Mouse (Mus musculus) brain, adult 2 months (tissue): ENCODE data around the gene Olfr1232.

Experiments
- DNase-seq: peaks from one replicate; pipeline ENCODE4 v3.0.0; 2011; ENCODE audit warnings: low read depth, low spot score

Gene Olfr1232

DNA sequence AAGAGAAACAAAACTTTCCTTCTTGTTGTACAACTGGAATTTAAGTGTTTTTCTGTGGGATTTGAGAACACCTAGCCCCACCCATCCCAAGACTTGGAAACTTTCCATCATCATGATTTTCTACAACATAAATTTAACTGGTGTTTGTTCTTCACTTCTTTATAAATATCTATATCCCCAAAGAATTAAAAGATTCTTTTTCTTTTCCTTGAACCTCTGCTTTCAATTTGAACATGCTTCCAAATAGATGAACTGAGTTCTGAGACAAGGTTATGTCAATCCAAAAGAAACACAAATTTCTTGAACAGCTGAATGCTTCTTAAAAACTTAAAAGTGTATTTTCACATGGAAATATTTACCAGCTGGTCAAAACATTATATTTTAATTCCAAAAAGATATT is at the start of gene Olfr1232:
Olfr1232 (minus strand) TSS at position 101 of the 400 bp plus-strand sequence.
- DNase-seq = no peak

DNA sequence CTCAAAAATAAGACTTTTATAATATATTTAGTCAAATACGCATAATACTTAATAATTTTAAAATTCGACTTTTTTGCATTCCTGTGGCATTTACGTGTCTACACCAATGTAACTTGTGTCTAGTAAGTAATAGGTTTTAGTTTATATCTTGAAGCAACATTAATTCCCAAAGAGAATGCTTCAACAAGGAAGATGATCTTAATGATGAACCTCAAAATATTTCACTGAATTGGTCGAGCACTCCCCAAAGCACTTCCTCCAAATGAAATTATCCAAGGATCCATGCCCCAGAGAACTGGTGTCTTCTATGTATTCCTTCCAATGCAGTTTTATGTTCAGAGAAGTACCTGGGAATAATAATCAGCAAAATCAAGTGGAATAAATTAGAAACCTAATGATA is 35.3 kb upstream of the Olfr1232 start, which contains the start of gene Olfr1234:
Olfr1234 (minus strand) TSS at position 101 of the 400 bp plus-strand sequence.
- DNase-seq = no peak

DNA sequence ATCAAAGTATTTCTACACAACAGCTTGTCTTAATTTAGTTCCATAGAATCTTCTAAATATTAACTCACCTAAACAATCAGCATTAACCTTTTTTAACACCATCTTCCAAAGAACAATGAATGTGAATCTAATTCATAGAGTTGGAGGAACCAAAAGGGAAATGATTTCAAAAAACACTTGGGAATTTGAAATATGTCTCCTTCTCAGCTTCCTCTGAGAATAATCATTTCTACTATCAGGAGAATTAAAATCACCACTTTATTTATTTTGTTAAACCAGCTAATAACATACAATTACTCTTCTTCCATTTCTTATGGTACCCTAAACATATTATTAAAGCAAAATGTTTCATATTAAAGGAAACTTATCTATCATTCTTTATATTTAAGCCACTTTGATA is 12.8 kb upstream of the Olfr1232 start, which contains the start of gene Olfr1233:
Olfr1233 (minus strand) TSS at position 101 of the 400 bp plus-strand sequence.
- no peak for DNase-seq

DNA sequence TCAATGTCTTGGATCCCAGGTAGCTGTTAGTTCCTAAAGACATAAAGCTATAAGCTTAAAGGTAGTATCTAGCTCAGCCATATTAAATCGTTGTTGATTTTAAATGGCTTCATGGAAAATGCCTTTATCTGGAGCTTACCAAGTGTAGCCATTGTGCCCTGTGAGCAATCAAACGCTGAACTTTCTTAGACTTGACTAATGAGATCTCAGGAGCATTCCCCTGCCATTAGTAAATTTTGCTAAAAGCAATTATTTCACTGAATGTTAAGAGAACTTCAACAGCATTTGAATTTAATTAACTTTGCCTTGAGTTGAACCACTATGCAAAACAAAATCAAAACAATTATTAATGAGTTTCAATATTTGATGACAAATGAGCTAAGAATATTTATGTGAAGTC is 22.5 kb downstream of the Olfr1232 start, which contains the start of gene Olfr1231:
Olfr1231 (minus strand) TSS at position 101 of the 400 bp plus-strand sequence.
- peak; percentile 1 for DNase-seq

DNA sequence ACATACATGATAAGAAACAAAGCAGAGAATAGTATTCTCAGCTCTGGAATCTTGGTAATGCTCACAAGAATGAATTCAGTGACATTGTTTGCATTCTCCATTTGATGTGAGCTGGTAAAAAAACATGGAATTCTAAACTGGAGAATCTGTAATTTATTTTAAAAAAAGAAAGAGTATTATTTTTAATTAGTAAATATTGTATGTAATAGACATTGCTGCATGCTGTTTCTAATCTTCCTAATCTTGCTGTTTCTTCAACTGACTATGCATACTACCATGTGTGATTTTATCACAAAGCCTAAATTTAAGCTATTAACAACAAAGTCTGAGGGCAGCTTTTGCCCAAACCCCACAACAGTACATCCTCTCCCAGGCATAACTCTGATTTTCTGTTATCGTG is 32.3 kb downstream of the Olfr1232 start, which contains the start of gene Olfr1230:
Olfr1230 (minus strand) TSS at position 101 of the 400 bp plus-strand sequence.
- DNase-seq = no peak

DNA sequence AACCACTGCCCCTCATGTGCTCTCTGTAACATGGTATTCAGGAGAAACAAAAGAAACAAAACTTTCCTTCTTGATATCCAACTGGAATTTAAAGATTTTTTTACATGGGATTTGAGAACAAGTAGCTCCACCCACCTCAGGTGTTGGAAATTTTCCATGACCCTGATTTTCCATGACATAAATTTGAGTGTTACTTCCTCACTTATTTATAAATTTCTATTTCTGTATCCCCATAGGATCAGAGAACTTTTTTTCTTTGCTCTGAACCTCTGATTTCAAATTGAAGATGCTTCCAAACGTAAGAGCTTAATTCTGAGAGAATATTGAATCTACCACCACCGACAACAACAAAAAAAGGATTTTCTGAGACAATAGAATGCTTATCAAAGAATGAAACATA is 41.6 kb downstream of the Olfr1232 start, which contains the start of gene Olfr1229:
Olfr1229 (minus strand) TSS at position 101 of the 400 bp plus-strand sequence.
- no peak for DNase-seq
